Mouse (Mus musculus): Measurements from ENCODE around the gene Prickle4. TPM values are rescaled to one million over a fixed set of nuclear protein-coding genes. Genes with fewer than 3 reads are reported as not detected.

Prickle4 gene
- polyA plus RNA-seq, 1 experiment = 5.5 TPM

DNA sequence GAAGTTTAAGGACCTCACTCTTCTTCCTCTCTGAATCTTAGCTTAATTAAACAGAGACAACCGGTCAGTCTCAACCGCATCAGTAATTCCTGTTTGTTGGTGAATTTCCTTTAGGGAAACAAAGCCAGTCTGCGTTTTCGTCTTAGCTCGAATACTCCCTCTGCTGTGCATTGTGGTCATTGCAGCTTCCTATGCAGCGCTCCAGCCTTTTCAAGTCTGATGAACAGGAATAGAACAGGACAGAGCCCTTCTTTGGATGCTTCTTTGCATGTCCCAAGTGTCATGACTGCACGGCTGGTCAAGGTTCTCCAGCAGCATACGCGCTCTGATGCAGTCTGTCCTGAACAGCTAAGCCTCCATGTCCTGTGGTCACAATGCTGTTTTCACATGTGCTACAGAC is 18.0 kb downstream of the Prickle4 start:
- Histone ChIP-seq H3K27ac (ENCODE audit: control insufficient read depth, insufficient read depth, low read length) (no peak overlapping the region), H3K27me3 (ENCODE audit: control insufficient read depth, insufficient read depth, low read length) (no peaks in the 10 kb centered on the region), H3K4me1 (replicated peaks; ENCODE audit: control insufficient read depth, insufficient read depth, low read length) (no peaks in the 10 kb centered on the region), H3K36me3 (ENCODE audit: control insufficient read depth, insufficient read depth, low read length) (peaks cover 18% of the 10 kb centered on the region; the same call in 1 of the 2 replicates), H3K4me3 (ENCODE audit: control insufficient read depth, insufficient read depth, low read length) (no peak overlapping the region)
- TF ChIP-seq POLR2A (IDR thresholded peaks at IDR 0.05; ENCODE audit: control insufficient read depth, extremely low read depth, insufficient read depth, low read length, poor library complexity) = no peak
- no peak for TF ChIP-seq CTCF (IDR thresholded peaks at IDR 0.05; ENCODE audit: borderline replicate concordance, control insufficient read depth, extremely low read depth, insufficient read depth, low read length, poor library complexity)
- DNase-seq = peak; percentile 42
- 41% methylated on average over 9 of the region's 9 CpGs for WGBS

DNA sequence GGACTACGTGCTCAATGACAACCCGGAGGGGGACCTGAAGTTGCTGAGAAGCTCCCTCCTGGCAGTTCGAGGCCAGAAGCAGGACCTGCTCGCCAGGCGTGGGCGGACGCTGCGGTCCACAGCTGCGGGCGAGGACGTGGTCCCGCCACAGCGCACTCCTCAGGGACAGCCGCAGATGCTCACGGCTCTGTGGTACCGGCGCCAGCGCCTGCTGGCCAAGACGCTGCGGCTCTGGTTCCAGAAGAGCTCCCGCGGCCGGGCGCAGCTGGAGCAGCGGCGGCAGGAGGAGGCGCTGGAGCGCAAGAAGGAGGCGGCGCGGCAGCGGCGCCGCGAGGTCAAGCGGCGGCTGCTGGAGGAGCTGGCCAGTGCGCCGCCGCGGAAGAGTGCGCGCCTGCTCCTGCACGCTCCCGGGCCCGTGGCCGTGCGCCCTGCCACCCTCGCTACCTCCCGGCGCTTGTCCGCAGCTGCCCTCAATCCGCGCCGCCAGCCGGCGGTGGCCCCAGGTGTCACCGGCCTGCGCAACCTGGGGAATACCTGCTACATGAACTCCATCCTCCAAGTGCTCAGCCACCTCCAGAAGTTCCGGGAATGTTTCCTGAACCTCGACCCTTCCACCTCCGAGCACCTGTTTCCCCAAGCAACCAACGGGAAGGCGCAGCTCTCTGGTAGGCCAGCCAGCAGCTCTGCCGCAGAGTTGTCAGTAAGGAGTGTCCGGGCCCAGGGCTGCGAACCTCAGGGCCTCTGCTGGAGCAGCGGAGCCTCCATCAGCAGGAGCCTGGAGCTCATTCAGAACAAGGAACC is 22.0 kb downstream of the Prickle4 start:
- Histone ChIP-seq H3K4me3 (ENCODE audit: control insufficient read depth, insufficient read depth, low read length) (no peak overlapping the region), H3K27me3 (ENCODE audit: control insufficient read depth, insufficient read depth, low read length) (no peaks in the 10 kb centered on the region), H3K27ac (ENCODE audit: control insufficient read depth, insufficient read depth, low read length) (no peak overlapping the region), H3K4me1 (replicated peaks; ENCODE audit: control insufficient read depth, insufficient read depth, low read length) (no peaks in the 10 kb centered on the region), H3K36me3 (ENCODE audit: control insufficient read depth, insufficient read depth, low read length) (no peaks in the 10 kb centered on the region)
- TF ChIP-seq POLR2A (IDR thresholded peaks at IDR 0.05; ENCODE audit: control insufficient read depth, extremely low read depth, insufficient read depth, low read length, poor library complexity) (no peak), CTCF (IDR thresholded peaks at IDR 0.05; ENCODE audit: borderline replicate concordance, control insufficient read depth, extremely low read depth, insufficient read depth, low read length, poor library complexity) (no peak)
- no peak for DNase-seq
- WGBS = 30% methylated on average over 68 of the region's 68 CpGs

DNA sequence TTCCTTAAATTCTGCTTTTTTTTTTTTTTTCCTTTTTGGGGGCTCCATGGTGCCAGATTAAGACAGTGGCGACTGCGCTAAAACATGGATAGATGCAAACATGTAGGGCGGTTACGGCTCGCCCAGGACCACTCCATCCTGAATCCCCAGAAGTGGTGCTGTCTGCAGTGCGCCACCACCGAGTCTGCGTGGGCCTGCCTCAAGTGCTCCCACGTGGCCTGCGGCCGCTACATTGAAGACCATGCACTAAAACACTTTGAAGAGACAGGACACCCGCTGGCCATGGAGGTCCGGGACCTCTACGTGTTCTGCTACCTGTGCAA is 22.6 kb downstream of the Prickle4 start:
- 76% methylated on average over 14 of the region's 14 CpGs for WGBS
- Histone ChIP-seq H3K36me3 (ENCODE audit: control insufficient read depth, insufficient read depth, low read length) (no peaks in the 10 kb centered on the region), H3K27me3 (ENCODE audit: control insufficient read depth, insufficient read depth, low read length) (no peaks in the 10 kb centered on the region), H3K4me3 (ENCODE audit: control insufficient read depth, insufficient read depth, low read length) (no peak overlapping the region), H3K4me1 (replicated peaks; ENCODE audit: control insufficient read depth, insufficient read depth, low read length) (no peaks in the 10 kb centered on the region), H3K27ac (ENCODE audit: control insufficient read depth, insufficient read depth, low read length) (no peak overlapping the region)
- DNase-seq = no peak
- TF ChIP-seq POLR2A (IDR thresholded peaks at IDR 0.05; ENCODE audit: control insufficient read depth, extremely low read depth, insufficient read depth, low read length, poor library complexity) (no peak), CTCF (IDR thresholded peaks at IDR 0.05; ENCODE audit: borderline replicate concordance, control insufficient read depth, extremely low read depth, insufficient read depth, low read length, poor library complexity) (no peak)

DNA sequence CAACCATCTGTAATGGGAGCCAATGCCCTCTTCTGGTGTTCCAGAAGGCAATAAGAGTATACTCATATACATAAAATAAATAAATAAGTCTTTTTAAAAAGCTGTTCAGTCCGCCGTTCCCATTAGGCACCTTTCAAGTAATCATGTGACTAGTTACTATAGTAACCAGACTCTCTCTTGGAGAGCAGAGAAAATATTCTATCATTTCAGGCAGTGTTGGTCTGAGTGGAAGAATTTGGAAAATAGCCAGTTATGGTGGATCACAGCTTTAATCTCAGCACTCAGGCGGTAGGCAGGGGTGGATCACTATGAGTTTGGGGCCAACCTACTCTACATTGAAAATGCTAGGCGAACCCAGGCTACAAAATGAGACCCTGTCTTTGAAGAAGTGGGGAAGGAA is 25.4 kb downstream of the Prickle4 start:
- Histone ChIP-seq H3K4me1 (replicated peaks; ENCODE audit: control insufficient read depth, insufficient read depth, low read length) (no peaks in the 10 kb centered on the region), H3K36me3 (ENCODE audit: control insufficient read depth, insufficient read depth, low read length) (no peaks in the 10 kb centered on the region), H3K27ac (ENCODE audit: control insufficient read depth, insufficient read depth, low read length) (no peak overlapping the region), H3K27me3 (ENCODE audit: control insufficient read depth, insufficient read depth, low read length) (no peaks in the 10 kb centered on the region), H3K4me3 (ENCODE audit: control insufficient read depth, insufficient read depth, low read length) (no peak overlapping the region)
- TF ChIP-seq POLR2A (IDR thresholded peaks at IDR 0.05; ENCODE audit: control insufficient read depth, extremely low read depth, insufficient read depth, low read length, poor library complexity) = no peak
- TF ChIP-seq CTCF (IDR thresholded peaks at IDR 0.05; ENCODE audit: borderline replicate concordance, control insufficient read depth, extremely low read depth, insufficient read depth, low read length, poor library complexity) = no peak
- WGBS = 94% methylated on average over 4 of the region's 4 CpGs
- DNase-seq = no peak

DNA sequence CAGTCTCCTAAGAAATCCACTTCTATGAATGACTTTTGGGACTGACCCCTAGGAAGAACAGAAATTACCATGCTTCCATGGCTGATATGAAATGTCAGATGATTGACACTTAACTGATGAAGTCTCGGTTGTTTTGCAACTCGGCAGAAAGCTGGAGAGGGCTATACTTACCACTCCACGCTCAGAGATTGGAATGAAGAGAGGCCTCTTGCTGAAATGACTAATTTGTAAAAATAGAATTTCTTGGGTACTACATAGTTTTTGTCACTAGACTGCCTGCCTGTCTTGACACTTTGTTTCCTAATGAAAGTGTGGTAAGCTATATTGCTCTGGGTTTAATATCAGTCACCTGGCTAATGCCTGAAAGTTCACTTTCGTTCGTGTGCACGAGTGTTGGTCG is 30.1 kb downstream of the Prickle4 start:
- no peak for DNase-seq
- Histone ChIP-seq H3K4me3 (ENCODE audit: control insufficient read depth, insufficient read depth, low read length) (no peak overlapping the region), H3K36me3 (ENCODE audit: control insufficient read depth, insufficient read depth, low read length) (no peaks in the 10 kb centered on the region), H3K27ac (ENCODE audit: control insufficient read depth, insufficient read depth, low read length) (no peak overlapping the region), H3K27me3 (ENCODE audit: control insufficient read depth, insufficient read depth, low read length) (no peaks in the 10 kb centered on the region), H3K4me1 (replicated peaks; ENCODE audit: control insufficient read depth, insufficient read depth, low read length) (no peaks in the 10 kb centered on the region)
- TF ChIP-seq CTCF (IDR thresholded peaks at IDR 0.05; ENCODE audit: borderline replicate concordance, control insufficient read depth, extremely low read depth, insufficient read depth, low read length, poor library complexity) (no peak), POLR2A (IDR thresholded peaks at IDR 0.05; ENCODE audit: control insufficient read depth, extremely low read depth, insufficient read depth, low read length, poor library complexity) (no peak)
- WGBS = 93% methylated on average over 7 of the region's 7 CpGs

GRCm38 (mm10) chr17:47663009-47663713 is 31.4 kb downstream of the Prickle4 start:
- Histone ChIP-seq H3K27ac (ENCODE audit: control insufficient read depth, insufficient read depth, low read length) (no peak overlapping the region), H3K4me1 (replicated peaks; ENCODE audit: control insufficient read depth, insufficient read depth, low read length) (no peaks in the 10 kb centered on the region), H3K4me3 (ENCODE audit: control insufficient read depth, insufficient read depth, low read length) (no peak overlapping the region), H3K27me3 (ENCODE audit: control insufficient read depth, insufficient read depth, low read length) (no peaks in the 10 kb centered on the region), H3K36me3 (ENCODE audit: control insufficient read depth, insufficient read depth, low read length) (no peaks in the 10 kb centered on the region)
- no peak for DNase-seq
- WGBS = 93% methylated on average over 9 of the region's 9 CpGs
- no peak for TF ChIP-seq CTCF (IDR thresholded peaks at IDR 0.05; ENCODE audit: borderline replicate concordance, control insufficient read depth, extremely low read depth, insufficient read depth, low read length, poor library complexity)
- TF ChIP-seq POLR2A (IDR thresholded peaks at IDR 0.05; ENCODE audit: control insufficient read depth, extremely low read depth, insufficient read depth, low read length, poor library complexity) = no peak
